22 mouse cellular contexts compared by ENCODE assay signal in genomic region chr6:49578340-49578739, GRCm38 (mm10).
DNase-seq lines count a peak whose midpoint lies in the region; ATAC-seq lines count a peak whose summit lies in the region.
"Had no signal": no experiment of that assay in that cellular context is flagged by ENCODE, and none has a peak within 500 bp of the region (broad histone marks: within the 10 kb centered on the region; RNA-seq: fewer than 3 reads in every experiment).

No protein-coding gene starts in this region.

- no peak overlapping the region for H3K27ac ChIP-seq in midbrain, embryonic 11.5 days (ENCODE audit: low read depth, low read length)
- H3K27ac ChIP-seq: embryonic facial prominence, embryonic 15.5 days; forebrain, embryonic 12.5 days; heart, embryonic 10.5 days; hindbrain, embryonic 13.5 days; hindbrain, postnatal 0 days; intestine, embryonic 15.5 days had no signal

- DNase-seq in 3134 (ENCODE audit: extremely low read depth, insufficient read length, low spot score) = peak; percentile 55
- DNase-seq in 3T3-L1 (ENCODE audit: low read depth, low spot score) = peak; percentile 26
- DNase-seq in NIH3T3 (ENCODE audit: low read depth) = peak; percentile 12
- peak; percentile 48 for DNase-seq in fibroblast of lung, adult 2 months (ENCODE audit: low read depth)
- no peak for DNase-seq in left cerebral cortex, postnatal 4 days
- DNase-seq in spleen, adult 12 weeks (ENCODE audit: low spot score) = no peak
- DNase-seq in midbrain, embryonic 11.5 days (ENCODE audit: low spot score, missing footprints) = no peak
- DNase-seq in adrenal gland, postnatal 36 days = no peak
- DNase-seq: adrenal gland, postnatal 25 days; cerebellum, adult 8-10 months; gastrocnemius, postnatal 10 days; heart, adult 18-20 months; heart, postnatal 10 days; heart, postnatal 4 days had no signal

- H3K36me3 ChIP-seq in midbrain, embryonic 11.5 days (ENCODE audit: control insufficient read depth, insufficient read depth, low read length) = no peaks in the 10 kb centered on the region
- H3K36me3 ChIP-seq: embryonic facial prominence, embryonic 15.5 days; forebrain, embryonic 12.5 days; heart, embryonic 10.5 days; hindbrain, embryonic 13.5 days; intestine, embryonic 15.5 days had no signal

- H3K9ac ChIP-seq in midbrain, embryonic 11.5 days (ENCODE audit: low read length) = no peak overlapping the region
- H3K9ac ChIP-seq: embryonic facial prominence, embryonic 15.5 days; forebrain, embryonic 12.5 days; hindbrain, embryonic 13.5 days; intestine, embryonic 15.5 days had no signal

- H3K9me3 ChIP-seq in midbrain, embryonic 11.5 days (ENCODE audit: control insufficient read depth, low read length) = no peaks in the 10 kb centered on the region
- H3K9me3 ChIP-seq: embryonic facial prominence, embryonic 15.5 days; forebrain, embryonic 12.5 days; heart, embryonic 10.5 days; hindbrain, embryonic 13.5 days; intestine, embryonic 15.5 days had no signal

- no peak for ATAC-seq in midbrain, embryonic 11.5 days (ENCODE audit: low FRiP score)
- ATAC-seq: activated CD4-positive, CD25-positive, alpha-beta regulatory T cell, adult 4 months; forebrain, embryonic 16.5 days; hindbrain, postnatal 0 days; intestine, embryonic 15.5 days had no signal

- WGBS in midbrain, embryonic 11.5 days = 85% methylated on average over 6 of the region's 6 CpGs

- intact Hi-C loops in left cerebral cortex, postnatal 4 days (cut with DNase I) = no loop called here

- no peaks in the 10 kb centered on the region for H3K27me3 ChIP-seq in midbrain, embryonic 11.5 days (ENCODE audit: control insufficient read depth, insufficient read depth, low read length)
- H3K27me3 ChIP-seq: embryonic facial prominence, embryonic 15.5 days; forebrain, embryonic 12.5 days; hindbrain, embryonic 13.5 days; intestine, embryonic 15.5 days had no signal

- H3K4me1 ChIP-seq in midbrain, embryonic 11.5 days (ENCODE audit: control insufficient read depth, insufficient read depth, low read length) = no peaks in the 10 kb centered on the region
- H3K4me1 ChIP-seq: embryonic facial prominence, embryonic 15.5 days; intestine, embryonic 15.5 days had no signal

- no peak overlapping the region for H3K4me2 ChIP-seq in midbrain, embryonic 11.5 days
- H3K4me2 ChIP-seq: embryonic facial prominence, embryonic 15.5 days; forebrain, embryonic 12.5 days; hindbrain, embryonic 13.5 days; intestine, embryonic 15.5 days had no signal

- no peak overlapping the region for H3K4me3 ChIP-seq in midbrain, embryonic 11.5 days (ENCODE audit: low read depth, low read length)
- H3K4me3 ChIP-seq: embryonic facial prominence, embryonic 15.5 days; forebrain, embryonic 12.5 days; heart, embryonic 10.5 days; hindbrain, embryonic 13.5 days; intestine, embryonic 15.5 days had no signal

Comparison
In these comparisons a context has a peak if more than half of its experiments do, and no peak if none do; other contexts are left out.
1. DNase-seq: peak in 3134 (single experiment), 3T3-L1 (single experiment), NIH3T3 (single experiment) and fibroblast of lung, adult 2 months (single experiment); none in left cerebral cortex, postnatal 4 days (single experiment), spleen, adult 12 weeks (single experiment), midbrain, embryonic 11.5 days (single experiment) and adrenal gland, postnatal 36 days (0 of 2).